Mouse (Mus musculus) spleen, adult 18-20 months (tissue): ENCODE measurements around the gene Cbx5.
A peak's percentile ranks its signal among the peaks of the same experiment; 100 is the strongest.
"Not testable (repeated sequence)": the region's sequence is repeated elsewhere in the genome, so short reads cannot be mapped to it uniquely, and the experiment has no call there.

ENCODE experiments used
- DNase-seq, 2 experiments: peaks; one replicate each; pipeline ENCODE4 v3.0.0; 2022; ENCODE audit warnings: mixed read lengths in 2 of 2

Gene Cbx5

DNA sequence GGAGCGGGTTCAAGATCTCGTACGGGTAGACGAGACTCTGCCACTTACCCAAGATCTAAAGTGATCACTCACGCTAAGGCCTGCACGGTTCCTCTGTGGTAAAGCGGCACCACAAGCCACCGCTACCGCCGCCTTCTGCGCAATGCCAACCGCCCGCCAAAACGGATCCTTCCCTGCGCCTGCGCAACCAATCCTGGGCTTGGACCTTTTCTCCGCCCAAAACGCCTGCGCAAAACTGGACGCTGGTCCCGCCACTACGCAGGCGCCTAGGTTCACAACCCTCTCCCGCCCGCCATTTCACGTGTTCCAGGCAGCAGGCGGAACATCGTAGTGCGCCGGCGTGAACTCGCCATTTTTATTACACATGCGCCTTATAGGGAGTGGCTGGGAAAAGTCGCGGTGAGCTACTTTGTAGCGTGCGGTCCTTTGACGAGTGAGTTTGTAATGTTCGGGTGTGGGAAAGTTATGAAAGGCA is at the start of gene Cbx5:
Gene Cbx5, minus strand, starts transcription at position 132 of the 475 bp plus-strand sequence.
- DNase-seq: peak; percentile 90 to 97

DNA sequence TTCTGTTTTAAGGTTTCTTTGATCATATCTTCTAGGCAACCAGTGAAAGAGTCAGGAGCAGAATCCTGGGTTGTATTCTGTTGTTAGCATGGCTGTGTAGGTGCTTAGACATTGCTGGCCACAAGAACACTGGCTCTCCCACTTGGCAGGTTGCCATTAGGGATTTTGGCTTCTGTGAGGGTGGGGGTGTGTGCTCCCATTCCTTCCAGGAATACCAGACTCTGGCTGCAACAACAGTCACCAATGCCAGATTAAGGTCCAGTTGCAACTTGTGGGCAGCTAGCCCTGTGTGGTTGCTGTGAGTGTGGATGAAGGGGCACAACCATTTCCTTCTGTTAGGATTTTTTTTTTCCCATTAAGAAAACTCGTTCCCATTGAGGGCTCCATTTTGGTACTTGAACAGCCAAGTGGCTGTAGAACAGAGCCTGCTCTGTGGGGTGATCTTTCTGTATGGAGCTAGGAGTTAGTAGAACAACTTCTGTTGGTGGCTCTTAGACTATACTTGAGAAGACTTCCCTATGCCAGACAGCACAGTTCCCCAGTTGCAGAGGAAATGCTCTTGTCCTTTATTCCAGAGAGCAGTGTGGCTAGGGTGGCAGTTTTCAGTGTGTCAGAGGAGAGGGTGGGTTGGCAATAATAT is 46.3 kb upstream of the Cbx5 start:
- no peak for DNase-seq

DNA sequence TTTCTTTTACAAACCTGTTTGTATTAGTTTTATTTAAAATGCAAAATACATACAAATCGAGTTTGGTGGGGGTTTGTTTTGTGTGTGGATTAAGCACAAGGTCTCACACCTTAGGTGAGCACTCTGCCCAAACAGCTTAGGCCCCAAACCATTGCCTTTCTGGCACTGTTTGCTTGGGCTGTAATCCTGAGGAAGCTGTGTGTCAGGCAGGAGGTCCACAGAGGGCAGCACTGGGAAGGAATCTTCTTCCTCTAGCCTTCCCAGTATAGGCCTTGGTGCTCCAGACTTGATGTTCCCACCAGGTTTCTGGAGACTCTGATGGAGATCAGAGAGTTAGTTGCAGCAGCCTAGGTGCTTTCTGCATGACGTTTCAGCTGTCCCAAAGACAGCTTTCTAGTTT is 45.0 kb upstream of the Cbx5 start:
- no peak for DNase-seq

DNA sequence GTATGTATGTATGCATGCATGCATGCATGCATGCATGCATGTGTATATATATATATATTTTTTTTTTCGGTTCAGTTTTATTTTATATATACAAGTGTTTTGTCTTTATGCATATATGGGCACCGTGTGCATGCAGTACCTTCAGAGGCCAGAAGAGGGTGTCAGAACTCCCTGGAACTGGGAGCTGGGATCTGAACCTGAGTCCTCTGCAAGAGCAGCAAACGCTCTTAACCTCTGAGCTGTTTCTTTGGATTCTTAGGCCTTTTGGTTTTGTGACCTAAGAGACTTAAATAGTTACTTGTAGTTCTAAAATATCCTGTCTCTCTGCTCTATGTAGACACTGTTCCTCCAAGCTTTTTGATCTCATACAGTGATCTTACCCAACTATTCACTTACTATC is 44.5 kb upstream of the Cbx5 start:
- DNase-seq: peak in 1 of 2 experiments; percentile 37

DNA sequence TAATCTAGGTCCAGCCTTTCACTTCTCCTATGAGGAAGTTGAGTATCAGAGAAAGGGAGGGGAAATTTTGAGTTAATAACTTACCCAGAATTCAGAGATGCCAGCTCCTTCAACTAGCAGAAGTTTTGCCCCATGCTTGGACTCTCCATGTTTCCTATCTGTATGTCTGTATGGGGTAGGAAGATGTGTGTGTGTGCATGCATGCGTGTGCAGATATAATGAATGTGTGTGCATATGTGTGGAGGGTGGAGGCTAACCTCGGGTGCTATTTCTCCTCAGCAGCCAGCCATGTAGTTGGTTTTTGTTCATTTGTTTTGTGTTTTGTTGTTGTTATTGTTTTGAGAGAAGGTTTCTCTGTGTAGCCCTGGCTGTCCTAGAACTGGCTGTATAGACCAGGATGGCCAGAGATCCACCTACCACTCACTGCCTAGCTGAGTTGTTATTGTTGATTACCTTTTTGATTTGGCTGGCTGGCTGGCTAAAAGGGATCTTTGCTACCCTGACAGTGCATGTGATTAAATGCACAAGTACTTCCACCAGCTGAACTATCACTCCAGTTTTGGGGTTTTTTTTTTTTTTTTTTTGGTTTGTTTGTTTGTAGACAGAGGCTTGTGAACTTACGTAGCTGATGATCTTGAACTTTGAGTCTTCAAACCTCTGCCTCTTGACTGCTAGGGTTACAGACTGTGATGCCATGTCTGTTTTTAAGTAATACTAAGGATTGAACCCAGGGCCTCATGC is 42.0 kb upstream of the Cbx5 start:
- DNase-seq: no peak

DNA sequence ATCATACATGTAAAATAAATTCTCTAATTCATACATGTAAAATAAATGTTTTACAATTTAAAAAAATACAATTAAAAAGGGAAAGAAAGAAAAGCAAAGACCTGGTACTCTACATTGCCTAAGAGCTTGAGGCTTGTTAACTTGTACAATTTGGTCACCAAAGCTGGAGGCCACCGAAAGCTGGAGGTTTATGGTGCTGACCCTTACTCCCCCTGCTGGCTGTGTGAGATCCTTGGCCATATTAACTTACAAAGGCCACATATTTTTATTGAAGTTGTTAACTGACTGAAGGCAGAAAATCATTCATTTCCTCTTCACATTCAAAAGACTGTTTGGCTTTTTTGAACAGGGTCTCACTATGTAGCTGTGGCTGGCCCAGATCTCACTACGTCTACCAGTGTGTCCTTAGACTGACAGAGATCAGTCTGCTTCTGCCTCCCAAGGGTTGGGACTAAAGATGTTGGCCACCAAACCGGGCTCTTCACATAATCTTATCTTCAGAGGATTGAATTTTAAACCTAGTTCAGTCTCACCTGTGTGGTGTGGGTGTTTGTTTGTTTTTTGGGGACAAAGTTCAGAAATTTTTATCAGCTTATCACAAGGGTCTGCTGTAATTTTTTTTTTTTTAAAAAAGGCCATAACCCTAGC is 41.3 kb upstream of the Cbx5 start:
- DNase-seq: peak in 1 of 2 experiments; percentile 19

DNA sequence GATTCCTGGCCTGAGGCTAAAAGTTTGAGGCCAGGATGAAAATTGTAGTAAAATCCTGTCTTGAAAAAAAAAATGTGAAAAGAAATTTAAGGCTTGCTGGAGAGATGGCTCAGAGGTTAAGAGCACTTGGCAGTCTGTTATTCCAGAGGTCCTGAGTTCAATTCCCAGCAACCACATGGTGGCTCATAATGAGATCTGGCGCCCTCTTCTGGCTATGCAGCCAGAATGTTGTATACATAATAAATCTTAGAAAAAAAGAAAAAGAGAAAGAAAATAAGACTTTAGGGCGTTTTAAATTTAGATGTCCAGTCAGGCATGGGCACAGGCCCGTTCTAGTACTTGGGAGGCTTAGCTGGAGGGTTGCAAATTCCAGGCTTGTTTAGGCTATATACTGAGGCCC is 40.1 kb upstream of the Cbx5 start:
- DNase-seq: peak in 1 of 2 experiments; percentile 40

DNA sequence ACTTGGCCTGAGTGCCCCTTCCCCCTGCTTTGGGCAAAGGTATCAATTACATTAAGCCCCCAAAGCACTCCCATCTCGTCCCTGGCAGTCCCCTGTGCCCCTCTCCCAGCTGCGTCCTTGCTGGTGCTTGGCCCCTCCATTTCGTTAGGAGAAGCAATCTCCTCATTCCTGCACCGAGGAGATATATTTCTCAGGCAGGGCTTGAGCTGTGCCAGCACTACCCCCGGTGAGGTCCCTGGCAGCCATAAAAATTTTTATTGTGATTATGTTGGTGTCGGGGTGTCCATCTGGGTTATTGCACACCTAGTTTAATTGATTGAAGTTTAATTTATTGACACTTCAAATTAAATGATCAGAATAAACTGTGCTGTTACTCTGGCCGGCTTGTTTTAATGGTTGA is 38.3 kb upstream of the Cbx5 start:
- DNase-seq: no peak

DNA sequence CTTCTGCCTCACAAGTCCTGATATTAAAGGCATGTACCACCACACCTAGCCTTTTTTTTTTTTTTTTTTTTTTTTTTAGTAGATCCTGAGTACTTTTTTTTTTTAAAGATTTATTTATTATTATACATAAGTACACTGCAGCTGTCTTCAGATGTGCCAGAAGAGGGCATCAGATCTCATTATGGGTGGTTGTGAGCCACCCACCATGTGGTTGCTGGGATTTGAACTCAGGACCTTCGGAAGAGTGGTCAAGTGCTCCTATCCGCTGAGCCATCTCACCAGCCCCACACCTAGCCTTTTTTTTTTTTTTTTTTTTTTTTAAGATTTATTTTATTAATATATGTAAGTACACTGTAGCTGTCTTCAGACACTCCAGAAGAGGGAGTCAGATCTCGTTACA is 36.3 kb upstream of the Cbx5 start:
- DNase-seq: not testable (repeated sequence)

DNA sequence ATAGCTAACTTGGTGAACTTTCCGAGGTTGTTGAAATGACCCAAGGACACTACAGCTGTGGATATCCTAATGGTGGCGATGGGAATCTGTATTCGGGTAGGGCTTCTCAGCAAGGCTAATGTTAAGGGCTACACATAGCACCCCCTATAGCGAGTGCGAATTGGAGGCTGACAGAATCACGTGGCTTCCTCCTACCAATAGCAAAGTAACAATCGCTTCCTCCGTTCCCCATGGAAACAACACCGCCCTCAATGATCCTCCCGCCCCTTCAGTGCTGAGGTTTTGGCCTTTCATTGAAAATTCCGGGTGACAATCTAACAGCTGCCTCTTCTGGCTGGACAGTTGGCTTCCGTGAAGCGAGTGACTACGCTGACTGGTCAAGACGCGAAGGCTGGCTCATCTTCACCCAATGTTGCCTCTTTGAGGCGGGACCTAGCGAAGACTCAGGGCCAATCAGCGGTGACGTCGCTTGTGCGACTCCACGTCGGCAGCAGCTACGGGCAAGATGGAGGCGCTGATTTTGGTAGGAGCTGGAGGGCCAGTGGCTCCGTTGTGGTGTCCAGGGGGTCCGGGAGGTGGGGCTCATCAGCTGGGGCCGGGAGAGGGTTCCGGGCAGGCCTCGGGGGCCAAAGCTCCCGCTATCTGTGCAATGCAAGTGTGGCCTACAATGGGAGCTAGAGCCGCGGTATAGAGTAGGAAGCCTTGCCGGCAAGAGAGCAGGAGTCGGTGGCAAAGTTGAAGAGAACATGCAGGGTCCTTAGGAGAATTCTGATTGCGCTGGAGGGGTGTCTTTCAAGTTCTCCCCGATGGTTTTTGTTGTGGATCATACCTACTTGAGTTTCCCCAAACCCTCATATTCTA is 33.0 kb upstream of the Cbx5 start, which contains the start of gene Copz1:
Gene Copz1, plus strand, starts transcription at position 296 of the 861 bp plus-strand sequence.
- DNase-seq: peak; percentile 80 to 89

DNA sequence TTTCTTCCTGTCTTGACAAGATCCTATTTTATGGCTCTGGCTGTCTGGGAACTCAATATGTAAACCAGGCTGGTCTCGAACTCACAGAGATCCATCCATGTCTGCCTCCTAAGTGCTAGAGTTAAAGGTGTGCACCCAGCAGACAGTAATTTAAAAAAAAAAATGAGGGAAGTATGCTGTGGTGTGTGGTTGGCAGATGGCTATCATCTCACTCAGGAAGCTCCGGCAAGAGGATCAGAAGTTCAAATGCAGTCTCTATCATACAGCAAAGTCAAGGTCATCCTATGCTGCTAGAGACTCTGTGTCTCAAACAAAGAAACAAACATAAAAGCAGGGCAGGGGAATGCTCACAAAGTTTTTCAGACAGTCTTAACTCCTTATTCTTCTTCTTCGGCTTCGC is 29.3 kb upstream of the Cbx5 start:
- no peak for DNase-seq

DNA sequence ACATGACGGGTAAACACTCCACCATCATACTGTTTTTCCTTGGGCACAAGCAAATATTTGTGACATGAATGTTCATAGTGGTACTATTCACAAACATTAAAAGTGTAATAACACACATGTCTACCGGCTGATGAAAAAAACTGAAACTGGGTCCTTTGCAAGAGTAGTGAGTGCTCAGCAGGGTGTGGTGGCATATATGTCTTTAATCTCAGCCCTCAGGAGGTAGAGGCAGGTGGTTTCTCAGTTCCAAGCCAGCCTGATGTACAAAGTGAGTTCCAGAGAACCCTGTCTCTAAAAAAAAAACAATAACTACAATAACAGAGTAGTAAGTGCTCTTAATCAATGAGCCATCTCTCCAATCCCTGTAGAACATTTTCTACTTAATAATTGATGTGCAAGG is 25.2 kb upstream of the Cbx5 start:
- no peak for DNase-seq

DNA sequence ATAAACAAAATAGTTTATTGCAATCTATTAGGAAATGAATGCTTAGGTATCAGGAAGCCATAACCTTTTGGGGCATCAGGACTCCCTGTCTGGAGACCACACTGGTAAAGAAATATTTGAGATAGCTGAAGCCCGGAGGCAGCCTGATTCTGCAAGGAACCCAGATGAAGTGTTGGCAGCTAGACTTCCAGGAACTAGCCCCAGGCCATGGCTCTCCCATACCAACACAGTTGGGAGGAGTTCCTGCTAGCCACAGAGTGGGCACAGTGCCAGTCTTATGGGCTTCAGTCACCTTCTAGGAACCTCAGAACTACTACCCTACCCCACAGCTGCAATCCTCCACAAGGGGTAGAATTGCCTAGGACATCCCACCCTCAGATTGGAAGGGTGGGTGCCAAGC is 20.4 kb upstream of the Cbx5 start:
- no peak for DNase-seq

DNA sequence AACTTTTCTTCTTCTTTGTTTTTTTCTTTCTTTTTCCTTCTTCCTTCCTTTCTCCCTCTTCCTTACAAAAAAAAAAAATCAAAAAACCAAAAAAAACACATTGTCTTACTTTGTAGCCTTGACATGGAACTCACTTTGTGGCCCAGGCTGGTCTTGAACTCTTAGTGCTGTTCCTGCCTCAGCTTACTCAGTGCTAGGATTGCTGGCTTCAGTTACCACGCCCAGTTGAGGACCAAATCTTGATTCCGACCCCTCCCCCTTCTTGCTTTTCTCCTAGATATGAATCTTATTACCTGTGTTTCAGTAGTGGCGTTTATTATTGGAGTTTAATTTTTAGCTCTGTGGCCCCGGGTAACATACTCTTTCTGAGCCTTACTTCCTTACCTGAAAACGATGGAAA is 19.5 kb upstream of the Cbx5 start:
- DNase-seq: no peak

DNA sequence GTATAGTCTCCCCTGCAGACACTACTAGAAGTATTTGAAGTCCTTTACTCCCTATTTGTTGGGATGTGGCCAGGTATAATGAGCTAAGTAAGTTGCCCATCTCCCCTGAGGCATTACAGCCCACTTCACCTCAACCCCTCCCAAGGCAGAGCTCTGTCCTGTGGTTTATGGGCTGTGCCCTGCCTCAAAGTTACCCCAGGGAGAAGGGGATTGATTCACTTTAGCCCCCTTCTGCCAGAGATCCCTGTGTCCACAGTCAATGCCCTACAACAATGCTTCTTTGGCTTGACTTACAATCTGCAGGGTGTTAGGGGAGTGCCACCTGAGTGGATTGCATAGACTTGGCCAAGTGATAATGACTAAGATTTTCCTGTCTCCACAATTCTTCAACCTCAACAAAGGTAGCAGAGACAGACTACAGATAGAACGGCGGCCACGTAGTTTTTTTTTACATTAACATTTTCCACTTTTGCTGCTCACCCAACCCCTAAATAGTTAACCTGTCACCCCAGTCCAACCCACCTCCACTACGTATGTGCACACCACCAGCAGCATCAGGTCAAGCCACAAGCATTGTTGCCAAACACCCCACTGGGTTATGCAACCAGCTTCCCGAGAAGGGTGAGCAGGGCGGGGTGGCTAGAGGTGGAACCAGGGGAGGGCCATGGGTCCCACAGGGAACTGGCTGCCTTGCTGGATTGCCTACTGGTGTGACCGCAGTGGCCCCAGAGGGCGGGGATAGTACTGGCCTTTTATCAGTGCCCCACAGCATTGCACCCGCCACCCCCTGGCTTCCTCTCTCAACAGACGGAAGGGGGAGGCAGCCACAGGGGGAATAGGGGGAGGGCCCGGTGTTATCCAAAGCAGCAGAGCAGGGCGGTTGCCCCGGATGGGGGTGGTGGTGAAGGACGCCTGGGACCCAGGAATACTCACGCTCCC is 18.4 kb upstream of the Cbx5 start, which contains the start of gene Nfe2:
Gene Nfe2, minus strand, starts transcription at position 614 of the 939 bp plus-strand sequence.
- DNase-seq: peak; percentile 39 to 41

DNA sequence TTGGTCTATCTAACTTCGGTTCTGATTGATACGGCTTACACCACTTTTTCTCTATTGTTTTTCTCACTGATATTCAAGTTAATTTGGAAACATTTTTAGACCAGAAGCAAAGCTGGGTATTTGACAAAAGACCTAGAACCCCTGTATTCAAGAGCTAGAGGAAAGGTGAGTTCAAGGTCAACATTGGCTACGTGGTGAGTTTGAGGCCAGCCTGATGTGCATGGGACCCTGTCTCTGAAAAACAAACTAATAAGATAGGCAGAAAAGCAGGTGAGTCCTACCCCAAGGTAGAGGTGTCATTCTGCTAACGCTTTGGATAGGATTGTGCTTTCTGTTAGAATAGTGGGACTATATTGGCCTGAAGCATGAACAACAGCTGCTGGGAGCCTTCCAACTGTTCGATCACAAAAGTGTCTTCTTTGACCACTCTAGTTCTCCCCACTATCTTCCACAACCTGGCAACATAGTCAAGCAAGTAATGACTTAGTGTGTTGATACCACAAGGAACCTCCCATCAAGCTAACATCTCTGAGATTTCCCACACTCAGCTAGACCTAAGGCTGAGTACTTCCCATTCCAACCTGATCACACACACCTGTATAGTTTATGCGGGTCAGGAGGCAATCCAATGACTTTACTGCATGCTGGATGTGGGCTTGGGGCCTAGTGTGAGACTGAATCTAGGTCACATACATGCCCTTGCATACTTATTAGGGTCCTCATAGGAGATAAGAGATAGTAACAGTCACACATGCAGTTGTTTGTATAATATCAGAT is 16.8 kb upstream of the Cbx5 start:
- no peak for DNase-seq

DNA sequence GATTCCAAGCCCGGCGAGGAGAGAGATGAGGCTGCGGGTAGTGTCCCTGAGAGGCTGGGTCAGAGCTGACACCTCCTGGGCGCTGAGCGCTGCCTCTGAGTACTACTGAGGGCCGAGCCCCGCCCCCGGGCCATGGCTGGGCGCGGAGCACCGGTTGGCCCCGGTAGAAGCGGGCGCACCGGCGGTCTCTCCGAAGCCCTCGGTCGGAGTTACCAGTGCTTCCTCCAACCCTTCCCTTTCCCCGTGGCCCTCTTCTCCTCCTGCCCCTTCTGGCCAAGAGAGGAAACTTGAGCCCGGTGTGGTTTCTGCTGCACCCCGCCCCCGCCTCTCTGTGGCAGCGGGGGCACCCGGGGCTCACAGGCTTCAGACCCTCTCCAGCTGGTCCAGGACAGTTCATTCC is 15.6 kb upstream of the Cbx5 start:
- peak; percentile 25 to 41 for DNase-seq

DNA sequence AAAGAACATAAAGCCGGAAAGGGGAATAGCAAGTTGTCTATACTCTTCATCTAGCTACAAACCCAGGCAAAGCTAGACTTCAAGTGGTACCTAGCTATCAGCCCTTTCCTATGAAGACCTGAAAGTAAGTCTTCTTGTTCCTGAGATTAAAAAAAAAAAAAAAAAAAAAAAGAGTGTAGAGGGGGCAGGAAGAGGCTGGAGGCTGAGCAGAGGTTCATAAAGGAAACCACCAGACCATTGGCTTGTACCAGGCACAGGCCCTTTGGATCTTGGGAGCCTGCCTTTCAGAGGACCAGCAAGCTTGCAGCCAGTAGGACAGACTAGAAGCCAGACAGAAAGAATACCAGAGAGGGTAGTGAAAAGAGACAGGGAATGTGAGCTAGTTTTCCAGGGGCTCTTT is 13.7 kb upstream of the Cbx5 start:
- no peak for DNase-seq

DNA sequence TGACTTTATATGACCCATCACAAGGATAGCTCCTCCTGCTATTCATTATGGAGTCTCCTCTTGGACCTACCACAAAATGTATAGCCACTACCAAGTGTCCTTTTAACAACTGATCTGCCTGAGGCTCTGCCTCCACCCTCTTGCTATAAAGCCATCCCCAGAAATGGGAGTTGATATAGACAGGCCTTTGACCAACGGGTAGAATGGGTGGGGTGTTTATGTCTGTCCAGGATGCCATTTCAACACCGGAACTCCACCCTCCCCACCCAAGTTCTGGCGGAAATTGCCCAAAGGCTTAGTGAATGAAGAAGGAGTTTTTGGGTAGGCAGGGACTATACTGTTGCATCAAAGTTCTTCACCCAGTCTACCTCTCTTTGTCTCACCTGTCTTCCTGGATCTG is 13.0 kb upstream of the Cbx5 start:
- no peak for DNase-seq

DNA sequence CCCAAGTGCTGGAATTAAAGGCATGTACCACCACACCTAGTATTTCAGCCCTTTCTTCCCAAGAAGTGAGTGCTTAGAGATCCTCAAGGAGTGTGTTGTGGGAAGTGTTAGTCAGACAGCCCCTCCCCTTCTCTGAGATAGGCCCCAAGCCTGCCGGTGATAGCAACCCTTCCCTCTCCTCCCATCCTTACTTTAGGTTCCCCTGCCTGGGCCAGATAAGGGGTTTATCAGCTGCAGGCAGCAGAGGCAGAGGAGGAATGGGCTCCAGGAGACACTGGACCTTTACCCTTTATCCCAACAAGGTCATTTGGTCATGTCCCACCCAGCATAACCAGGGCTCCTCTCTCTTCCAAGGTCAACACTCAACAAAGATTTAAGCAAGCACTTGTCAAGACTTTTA is 12.0 kb upstream of the Cbx5 start:
- DNase-seq: no peak
